Mouse (Mus musculus) left cerebral cortex, postnatal 4 days (tissue): ENCODE measurements around the gene Pax8. TPM values are rescaled to one million over a fixed set of nuclear protein-coding genes. Genes with fewer than 3 reads are reported as not detected.
A peak's percentile ranks its signal among the peaks of the same experiment; 100 is the strongest.

ENCODE experiments used
- DNase-seq: peaks from one replicate; pipeline ENCODE4 v3.0.0-alpha.2; 2022
- intact Hi-C: fragments of 180-260 bp; cut with DNase I; formaldehyde crosslinking; loops from one replicate; pipeline ENCODE4 v1.15.1; 2025
- total RNA-seq, 2 experiments: library from RNA; stranded (reverse); gene quantifications; 2 replicates each; pipeline ENCODE4 v1.2.3; 2021

Gene Pax8
- total RNA-seq, 2 experiments from 2014 or later, result not detected

DNA sequence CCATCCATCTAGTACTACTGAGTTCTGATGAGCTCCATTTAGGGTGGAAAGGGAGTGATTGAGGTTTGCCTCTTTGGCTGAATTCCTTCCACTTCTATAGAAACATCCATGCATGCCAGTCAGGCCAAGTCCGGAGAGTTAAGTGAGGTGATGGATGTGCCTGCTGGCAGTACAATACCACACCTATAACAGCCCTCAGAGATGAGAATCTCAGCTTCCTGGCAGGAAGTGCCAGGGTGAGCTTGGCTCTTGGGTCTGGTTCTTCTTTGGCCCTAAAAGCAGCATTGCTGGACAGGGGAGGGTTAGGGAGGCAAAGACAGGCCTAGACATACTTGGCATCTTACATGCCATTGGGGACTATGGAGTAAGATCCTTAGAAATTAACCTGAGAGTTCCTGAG lies 7.0 kb downstream of the Pax8 start:
- no peak for DNase-seq
- intact Hi-C loops, result no loop called here

DNA sequence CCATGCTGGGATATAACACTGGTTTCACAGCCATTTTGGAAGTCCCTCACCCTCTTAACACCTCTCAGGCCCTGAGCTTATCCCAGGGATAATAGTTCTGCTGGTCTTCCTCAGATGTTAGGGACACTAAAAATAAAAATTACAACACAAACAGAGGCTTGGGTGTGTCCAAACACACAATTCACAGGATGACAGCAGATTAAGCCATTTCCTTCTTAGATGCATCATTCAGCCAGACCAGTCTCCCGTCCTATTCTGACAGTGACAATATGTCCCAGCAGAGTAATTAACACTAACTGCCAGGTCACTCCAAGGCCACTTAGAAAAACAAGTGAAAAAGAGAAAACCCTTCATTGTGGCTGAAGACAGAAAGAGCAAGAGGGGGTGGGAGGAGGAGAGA lies 8.2 kb downstream of the Pax8 start:
- DNase-seq, result no peak
- intact Hi-C loops, result no loop called here

DNA sequence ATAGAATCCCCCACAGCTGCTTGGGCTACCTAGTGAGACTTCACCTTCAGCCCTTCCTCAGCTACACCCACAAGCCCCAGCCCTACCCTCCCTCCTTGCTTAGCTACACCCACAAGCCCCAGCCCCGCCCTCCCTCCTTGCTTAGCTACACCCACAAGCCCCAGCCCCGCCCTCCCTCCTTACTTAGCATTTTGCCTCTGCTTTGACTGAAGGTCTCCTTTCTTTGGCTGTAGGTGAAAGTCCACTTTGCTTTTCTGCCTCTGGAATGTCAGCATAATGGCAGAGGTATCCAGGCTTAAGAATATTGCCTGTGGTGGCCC lies 14.6 kb downstream of the Pax8 start:
- no peak for DNase-seq
- intact Hi-C loops, result no loop called here

DNA sequence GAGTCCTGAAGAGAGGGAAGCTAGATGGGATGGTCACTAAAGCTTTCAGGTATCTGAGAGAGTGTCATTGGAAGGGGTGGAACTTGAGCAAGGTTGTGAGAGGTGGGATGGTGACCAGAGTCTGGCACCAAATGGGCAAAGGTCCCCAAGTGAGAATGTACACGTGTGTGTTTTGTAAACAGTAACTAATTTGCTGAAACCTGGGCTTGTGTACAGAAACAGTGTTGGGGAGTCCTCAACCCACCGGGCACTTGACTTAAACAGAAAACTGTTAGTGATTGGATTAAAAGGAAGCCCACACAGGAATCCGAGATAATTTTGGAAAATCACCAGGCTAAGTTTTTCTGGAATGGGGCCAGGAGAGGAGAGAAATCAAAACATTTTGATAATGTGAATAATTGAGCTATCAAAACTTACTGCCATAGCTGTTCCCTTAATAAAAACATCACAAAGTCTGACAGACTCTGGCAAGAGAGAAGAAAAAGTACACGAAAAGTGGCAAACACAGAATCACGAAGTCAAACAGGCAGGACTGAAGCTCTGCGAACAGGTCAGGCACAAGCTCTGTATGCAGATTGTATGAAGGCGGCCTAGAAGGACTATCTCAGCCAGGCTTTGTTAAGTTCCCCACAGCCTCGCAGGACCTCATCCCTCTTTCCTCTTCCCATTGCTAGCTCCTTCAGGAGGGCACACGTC lies 15.1 kb downstream of the Pax8 start:
- intact Hi-C loops, result no loop called here
- no peak for DNase-seq

DNA sequence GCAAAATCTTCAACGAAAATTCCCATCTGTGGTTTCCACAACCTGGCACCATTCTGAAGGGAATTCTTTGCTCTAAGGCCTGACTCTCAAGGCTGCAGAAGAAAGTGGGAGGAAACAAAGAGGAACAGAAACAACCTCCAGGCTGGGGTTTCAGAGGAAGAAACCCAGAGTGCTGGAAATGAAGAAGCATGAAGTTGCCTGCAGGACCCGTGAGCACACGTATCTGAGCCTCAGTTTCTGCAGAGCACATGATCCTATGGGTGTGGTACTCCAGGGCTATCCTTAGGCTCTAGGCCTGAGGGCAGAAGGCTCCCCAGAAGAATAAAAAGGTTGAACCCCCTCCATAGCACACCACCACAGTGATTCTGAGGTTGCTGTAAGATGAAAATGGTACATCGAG lies 18.6 kb downstream of the Pax8 start:
- intact Hi-C loops, result no loop called here
- no peak for DNase-seq

DNA sequence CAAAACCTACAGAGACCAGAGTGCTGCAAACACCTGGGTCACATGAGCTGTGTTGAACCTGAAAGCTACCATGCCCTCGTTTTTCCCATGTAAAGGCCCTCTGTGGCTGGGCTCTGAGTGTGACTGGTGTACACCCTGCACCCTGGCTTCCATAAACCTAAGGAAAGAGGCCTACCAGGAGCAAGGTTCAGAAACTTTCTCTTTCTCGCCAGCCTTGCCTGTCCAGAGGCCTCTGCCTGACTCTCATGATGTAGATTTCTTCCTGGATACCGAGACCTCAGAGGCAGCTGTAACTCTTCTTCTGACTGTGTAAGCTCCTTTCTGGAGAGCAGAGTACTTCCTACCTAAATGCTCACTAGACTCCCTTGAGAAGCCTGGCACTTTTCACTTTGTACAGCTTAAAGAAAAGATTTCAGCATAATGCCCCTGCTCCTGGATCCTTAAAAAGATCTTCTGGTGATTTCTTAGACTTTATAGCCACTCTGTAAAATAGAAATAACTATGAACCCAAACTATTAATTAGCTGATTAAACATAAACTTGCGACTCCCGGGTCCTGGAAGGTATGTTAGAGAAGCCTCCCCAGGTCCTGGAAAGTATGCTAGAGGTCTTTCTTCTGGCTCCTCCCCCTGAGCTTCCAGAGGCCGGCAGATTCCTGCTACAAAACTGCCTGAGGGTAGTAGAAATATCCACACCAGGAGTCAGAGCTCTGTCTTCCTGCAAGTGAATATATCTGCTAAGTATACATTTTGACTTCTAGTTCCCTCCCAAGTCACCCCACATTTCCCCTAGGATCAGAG lies 20.1 kb downstream of the Pax8 start:
- no peak for DNase-seq
- intact Hi-C loops, result no loop called here

DNA sequence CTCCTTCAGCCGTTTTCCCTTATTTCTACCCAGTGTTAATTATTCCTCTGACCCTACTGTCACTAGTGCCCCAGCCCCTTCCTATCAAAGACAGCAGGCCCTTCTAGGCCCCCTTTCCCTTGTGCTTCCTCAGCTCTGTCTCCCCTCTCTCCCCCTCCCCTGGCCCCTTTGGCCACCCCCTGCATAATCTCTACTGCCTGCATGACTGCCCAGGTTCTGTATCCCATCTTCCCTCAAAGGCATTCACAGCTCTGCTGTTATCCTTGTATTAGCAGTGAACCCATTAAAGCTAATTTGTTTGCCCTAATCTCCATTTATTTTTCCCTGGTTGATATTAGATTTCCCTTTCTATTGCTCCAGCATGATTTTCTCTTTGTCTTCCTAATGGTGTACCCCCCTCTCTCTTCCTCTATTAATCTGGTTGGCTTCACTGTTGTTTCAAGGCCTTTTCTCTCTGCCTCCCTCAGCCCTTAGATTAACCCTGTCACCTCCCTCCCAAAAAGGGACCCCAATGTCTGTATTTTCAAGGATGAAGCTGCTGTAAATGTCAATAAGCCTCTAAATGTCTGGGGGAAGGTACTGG lies 20.9 kb downstream of the Pax8 start:
- intact Hi-C loops, result no loop called here
- DNase-seq, result no peak

DNA sequence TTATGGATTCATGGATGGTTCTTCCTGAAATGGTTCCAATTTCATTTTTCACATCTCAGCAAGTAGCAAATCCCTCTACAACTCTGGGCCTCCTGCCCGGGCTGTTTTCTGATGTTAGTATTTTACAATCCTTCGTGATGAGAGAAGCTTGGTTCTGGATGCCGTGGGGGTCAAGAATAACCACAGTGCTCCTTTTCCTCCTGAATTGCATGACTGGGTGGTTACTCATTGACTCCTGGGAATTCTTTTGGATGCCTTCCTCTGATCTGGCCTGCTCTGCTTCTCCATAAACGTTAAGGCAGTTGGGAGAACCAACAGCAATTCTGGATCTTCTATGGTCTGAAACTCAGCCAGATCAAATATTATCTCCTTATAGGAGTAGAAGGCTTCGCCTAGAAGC lies 22.2 kb downstream of the Pax8 start:
- intact Hi-C loops, result no loop called here
- DNase-seq, result no peak

DNA sequence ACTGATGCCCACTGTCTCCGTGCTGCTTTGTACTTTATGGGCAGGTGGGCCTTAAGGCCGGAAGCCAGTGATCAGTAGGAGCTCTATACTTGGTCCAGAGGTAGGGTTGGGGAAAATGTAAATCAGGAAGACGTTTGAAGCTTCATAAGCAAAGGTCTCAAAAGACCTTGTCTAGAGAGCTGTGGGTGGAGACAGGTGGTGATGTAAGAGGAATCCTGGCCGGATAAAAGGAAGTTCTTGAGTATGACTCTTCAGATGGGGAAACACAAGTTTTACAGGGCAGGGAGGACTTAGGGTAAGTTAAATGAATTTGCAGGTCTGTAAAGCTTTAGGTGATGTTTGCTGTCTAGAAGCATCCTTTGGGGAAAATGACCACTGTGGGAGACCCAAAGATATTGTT lies 26.3 kb downstream of the Pax8 start:
- no peak for DNase-seq
- intact Hi-C loops, result no loop called here

DNA sequence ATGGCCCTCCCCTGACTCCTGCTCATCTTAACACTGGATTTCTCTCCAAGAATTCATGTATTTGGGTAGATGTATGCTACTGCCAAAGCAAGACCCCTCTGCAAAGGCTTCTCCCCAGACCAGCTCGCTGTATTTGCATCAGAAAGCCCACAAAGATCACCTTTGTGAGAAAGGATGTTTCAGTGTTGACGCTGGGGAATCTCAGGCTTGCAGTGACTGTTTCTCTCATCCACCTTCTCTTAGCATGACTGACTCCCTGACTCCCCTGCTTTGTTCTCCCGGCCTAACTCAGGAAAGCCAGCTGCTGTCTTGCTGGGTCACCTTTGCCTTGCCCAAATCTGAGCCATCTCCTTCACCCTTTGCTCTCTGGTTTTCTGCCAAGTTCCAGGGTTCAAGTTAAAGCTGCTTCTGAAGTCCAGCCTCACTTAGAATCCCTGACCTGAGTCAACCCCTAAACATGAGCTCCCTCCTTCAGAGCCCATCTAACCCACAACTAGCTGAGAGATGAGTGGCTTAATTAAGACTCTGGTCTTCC lies 32.1 kb downstream of the Pax8 start:
- DNase-seq, result no peak
- intact Hi-C loops, result no loop called here

DNA sequence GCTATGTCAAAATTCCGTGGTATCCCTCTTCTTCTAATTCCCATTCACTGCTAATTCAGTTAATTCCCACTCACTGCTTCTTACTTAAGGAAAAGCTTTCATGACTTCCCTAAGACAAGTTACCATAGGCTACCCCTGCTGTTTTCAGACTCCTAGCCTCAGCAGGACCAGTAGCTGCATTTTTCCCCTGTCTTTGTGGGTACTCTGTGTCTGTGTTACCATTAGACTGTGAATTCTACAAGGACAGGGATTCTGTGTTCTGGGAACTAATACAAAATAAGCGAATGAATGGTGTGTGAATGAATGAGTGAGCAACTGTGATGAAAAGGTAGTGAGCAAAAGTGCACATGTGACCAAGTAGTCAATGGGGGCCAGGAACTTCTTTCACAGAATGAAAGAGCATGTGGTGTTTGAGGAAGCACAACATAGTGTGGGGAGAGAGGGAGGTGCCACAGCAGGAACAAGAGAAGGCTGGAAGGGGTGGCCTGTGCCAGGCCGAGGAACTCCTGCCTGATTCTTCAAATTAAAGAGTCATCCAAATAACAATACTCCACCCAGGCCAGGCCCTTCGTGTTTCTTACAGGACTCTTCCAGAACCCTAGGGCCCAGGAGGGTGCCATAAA lies 33.0 kb downstream of the Pax8 start:
- no peak for DNase-seq
- intact Hi-C loops, result no loop called here

DNA sequence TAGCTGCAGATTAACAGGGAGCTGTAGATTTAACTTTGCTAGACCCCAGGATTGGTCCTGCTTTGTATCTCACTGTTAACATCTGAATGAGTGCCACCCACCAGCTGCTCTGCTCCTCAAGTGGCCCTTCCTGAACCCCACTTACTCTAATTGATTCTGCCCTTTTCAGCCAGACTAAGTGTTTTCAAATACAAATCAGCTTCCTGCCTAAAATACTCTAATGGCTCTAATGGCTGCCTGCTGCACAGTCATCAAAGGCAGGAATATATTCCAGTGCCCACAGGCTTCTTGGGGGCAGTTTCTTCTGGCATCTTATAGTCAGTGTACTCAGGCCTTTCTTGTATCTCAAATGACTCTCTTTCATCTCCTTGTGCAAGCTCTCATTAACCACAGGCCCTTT lies 33.5 kb downstream of the Pax8 start:
- intact Hi-C loops, result no loop called here
- no peak for DNase-seq

DNA sequence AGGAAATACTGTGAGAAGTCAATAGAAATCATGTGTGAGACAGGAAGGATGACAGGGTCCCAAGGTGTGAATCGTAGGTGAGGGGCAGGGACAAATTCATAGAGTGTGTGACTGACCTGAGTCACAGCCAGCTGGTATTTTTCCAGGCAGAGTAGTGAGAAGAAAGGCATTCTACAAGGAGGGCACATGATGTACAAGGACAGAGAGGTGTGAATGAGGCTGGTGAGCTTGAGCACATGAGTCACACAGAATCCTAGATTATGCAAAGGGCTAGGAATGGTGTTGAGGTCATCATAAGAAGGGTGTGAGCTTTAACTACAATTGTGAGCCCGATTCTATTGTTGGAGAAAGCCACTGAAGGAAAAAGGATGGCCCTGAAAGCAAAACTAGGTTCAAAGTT lies 35.3 kb downstream of the Pax8 start:
- intact Hi-C loops, result no loop called here
- DNase-seq, result no peak

DNA sequence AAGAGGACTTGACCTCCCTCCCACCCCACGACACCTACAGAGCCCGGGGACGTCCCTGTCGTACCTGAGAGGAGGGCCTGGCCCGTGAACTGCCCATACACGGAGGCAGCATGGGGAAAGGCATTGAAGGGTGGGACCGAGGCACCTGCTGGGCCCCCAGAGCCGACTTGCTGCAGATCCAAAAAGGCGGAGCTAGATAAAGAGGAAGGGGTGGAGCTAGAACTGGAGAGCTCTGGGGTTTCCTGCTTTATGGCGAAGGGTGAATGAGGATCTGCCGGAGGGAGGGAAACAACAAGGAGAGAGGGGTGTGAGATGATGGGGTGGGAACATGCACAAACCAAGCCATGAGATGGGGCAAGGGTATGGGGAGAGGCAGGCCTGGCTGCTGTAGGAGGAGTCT lies 39.7 kb downstream of the Pax8 start:
- DNase-seq, result no peak
- intact Hi-C loops, result no loop called here

DNA sequence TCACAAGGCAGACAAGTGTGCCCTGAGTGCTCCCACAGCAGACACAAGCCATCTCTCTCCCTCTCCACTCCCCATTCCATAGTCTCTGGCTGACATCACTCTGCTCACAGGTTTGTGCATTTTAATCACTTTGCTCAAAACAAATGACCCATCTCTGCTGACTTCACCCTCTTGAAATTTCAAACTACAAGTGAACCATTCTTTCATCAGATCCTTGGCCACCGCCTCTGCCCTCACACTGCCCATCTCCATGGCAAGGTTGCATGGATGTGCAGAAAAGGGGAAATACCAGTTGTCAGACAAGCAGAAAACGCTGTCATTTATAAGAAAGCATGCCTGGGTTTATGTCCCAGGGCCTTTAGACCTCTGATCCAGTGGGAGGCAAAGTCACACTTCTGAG lies 40.7 kb downstream of the Pax8 start:
- intact Hi-C loops, result no loop called here
- DNase-seq, result no peak

DNA sequence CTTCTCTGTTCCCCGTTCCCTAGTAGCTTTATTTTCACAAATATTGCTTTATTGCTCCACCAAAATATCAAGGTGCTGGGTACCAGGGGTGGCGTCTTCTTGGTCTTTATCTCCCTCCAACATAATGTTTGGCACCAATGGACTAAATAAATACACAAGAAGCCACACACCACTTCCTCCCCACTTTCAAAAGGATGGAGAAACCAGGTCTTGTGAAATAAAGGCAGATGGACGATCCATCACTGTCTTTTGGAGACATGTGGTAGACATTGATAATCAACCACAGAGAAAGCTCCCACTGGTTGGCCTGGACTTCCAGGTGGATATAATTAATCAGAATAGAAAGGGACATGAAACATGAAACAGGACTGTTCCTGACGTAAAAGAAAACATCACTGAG lies 45.6 kb downstream of the Pax8 start:
- intact Hi-C loops, result no loop called here
- DNase-seq, result no peak

DNA sequence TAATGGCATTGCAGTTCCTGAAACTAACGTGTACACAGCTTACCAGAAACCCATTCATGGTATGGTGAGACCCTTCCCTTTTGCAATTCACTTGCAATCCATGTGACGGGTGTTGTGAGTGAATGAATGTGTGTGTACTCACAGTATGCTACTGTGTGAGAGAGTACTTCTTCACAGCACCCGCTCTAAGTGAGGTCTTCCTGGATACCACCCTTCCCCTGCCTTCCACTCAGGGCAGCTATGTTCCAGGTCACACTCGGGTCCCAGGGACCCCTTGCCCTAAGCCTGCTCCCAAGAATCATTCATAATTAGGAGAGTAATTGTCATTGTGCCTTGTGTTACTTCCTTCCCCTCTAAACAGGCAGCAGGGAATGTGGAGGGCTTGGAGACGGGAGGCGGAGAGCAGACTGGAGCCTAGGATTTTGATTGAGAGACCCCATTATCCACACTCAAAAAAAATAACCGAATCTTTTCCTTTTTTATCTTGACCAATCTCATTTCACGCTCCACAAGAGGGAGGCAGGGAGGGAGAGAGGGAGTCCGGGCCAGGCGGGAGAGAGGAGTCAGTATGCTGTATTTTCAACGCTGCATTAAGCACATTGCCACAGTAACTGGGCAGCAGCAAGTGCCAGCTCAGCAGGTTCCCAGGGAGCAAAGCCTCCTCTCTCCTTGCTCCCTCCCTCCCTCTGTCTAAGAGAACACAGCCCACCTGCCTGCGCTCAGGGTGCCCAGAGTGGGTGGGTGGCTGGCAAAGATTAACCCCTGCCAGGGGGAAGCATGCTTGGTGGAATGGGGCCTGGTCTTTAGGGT lies 47.3 kb downstream of the Pax8 start:
- peak; percentile 82 for DNase-seq
- intact Hi-C loops, result no loop called here

DNA sequence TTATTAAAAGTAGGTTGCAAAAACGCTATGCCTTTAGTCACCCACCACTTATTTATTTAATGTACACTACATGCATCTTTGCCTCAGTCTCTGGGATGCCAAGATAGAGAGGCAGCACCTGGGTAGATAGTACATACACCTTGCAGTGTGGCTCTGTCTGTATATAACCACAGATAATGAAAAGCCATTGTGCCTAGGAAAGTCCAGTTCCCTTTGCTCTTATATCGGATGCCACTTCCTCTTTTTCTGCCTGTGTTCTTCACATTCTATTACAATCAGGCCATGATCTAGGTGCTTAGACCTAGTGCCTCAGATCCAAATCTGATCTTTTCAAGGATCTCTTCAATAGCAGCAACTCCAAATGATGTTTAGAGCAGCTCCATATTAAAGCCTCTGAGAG lies 49.8 kb downstream of the Pax8 start:
- intact Hi-C loops, result no loop called here
- no peak for DNase-seq

DNA sequence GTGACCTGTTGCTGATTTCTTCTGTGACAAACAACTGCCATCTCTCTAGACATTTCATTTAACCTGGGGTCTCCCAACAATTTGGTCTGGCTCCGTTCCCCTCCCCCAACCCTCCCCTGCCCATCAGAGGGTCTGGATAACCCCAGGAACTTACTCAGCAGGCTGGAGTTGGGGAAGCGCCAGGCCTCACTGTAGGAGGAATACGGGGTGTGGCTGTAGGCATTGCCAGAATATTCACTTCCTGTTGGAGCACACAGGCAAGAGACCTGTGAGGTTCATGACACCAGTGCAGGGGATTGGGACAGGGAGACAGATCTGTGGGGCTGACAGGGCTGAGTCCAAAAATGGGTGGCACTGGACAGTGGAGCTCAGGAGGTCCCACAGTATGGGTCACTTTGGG lies 52.6 kb downstream of the Pax8 start:
- DNase-seq, result no peak
- intact Hi-C loops, result no loop called here

DNA sequence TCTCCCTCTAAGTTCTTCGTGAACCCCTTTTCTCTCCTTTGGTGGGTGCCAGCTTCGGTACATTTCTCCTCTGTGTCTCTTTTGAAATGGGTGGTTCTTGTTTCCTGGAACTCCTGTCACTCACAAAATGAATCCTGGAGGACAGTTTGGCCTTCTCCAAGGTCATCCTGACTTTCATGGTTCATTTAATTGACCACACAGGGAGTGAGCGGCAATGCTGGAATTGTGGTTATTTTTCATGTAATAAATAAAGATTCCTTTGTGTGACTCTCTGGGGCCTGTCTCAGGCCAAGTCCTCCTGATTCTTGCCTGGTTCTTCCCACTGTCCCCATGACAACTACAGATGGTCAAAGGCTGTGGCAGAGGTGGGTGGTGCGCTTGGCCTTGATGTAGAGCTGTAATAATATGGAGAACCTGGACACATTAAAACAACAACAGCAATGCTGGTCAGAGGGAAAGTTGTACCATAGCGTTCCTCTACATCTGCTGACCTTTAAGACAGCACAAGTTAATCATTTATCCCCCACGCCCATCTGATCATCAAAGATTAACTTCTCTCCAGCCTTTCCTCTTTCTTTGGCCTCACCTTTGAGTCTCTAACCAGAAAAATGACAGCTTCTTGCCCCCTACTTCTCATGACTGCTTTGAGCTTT lies 54.1 kb downstream of the Pax8 start:
- no peak for DNase-seq
- intact Hi-C loops, result no loop called here
